Mouse (Mus musculus) midbrain, embryonic 10.5 days (tissue): ENCODE data around the gene Negr1. TPM values are rescaled to one million over a fixed set of nuclear protein-coding genes. Genes with fewer than 3 reads are reported as not detected.

Experiments used
- DNase-seq: peaks from one replicate; pipeline ENCODE4 v3.0.0-alpha.2; 2017; ENCODE audit warnings: low spot score
- H3K27ac ChIP-seq: fragments of 300-500 bp; sonication (generic); replicated peaks from 2 replicates; pipeline ENCODE4 v1.5.1; 2016; ENCODE audit warnings: mild to moderate bottlenecking
- H3K27me3 ChIP-seq: fragments of 300-500 bp; sonication (generic); 2 replicates; pipeline ENCODE4 v1.6.1; 2016; ENCODE audit warnings: low read depth, mild to moderate bottlenecking; ENCODE audit not compliant: poor library complexity, severe bottlenecking
- H3K36me3 ChIP-seq: fragments of 300-500 bp; sonication (generic); 2 replicates; pipeline ENCODE4 v1.6.1; 2016; ENCODE audit warnings: mild to moderate bottlenecking, moderate library complexity
- H3K4me1 ChIP-seq: fragments of 300-500 bp; sonication (generic); 2 replicates; pipeline ENCODE4 v1.6.1; 2016
- H3K4me3 ChIP-seq: fragments of 300-500 bp; sonication (generic); 2 replicates; pipeline ENCODE4 v1.5.1; 2016; ENCODE audit warnings: mild to moderate bottlenecking, moderate library complexity
- H3K9me3 ChIP-seq: fragments of 300-500 bp; sonication (generic); replicated peaks from 2 replicates; pipeline ENCODE4 v1.6.1; 2016; ENCODE audit warnings: mild to moderate bottlenecking
- WGBS: fragments of 180-500 bp; shearing (Covaris S2); methylation state at CpG from one replicate; pipeline ENCODE4 v1.1.7; 2016; 5-methylcytosine and 5-hydroxymethylcytosine counted together
- polyA plus RNA-seq: library from polyadenylated mRNA; unstranded; fragments of >200 nt; fragmentation: Nextera tagmentation; extraction: Ambion mirVana; gene quantifications from 2 replicates; pipeline ENCODE4 v1.2.1, GENCODE M21; 2016

The Negr1 gene
- polyA plus RNA-seq, 1 experiment from 2014 or later, result 2.0 TPM

DNA sequence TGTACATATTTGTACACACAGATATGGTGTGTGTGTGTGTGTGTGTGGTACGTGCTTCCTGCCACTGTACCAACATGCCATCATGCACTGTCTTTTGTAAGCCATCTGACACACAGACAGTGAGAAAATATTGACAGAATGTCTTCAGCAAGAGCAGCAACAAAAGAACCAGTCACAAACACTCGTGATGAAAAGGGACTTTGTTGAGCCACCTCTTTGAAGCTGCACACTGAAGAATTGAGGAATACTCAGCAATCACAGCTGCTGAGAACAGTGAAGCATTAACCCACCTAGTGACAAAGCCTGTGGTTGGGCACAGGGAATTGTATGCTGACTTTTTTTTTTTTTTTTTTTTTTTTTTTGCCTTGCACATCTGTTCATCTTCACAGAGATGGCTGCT lies 558.3 kb downstream of the Negr1 start:
- Histone ChIP-seq H3K4me1 (peaks cover 14% of the 10 kb centered on the region), H3K4me3 (no peak overlapping the region), H3K36me3 (no peaks in the 10 kb centered on the region), H3K27ac (no peak overlapping the region; the same call in 1 of the 2 replicates), H3K27me3 (no peaks in the 10 kb centered on the region), H3K9me3 (no peaks in the 10 kb centered on the region)
- no peak for DNase-seq
- WGBS, result 60% methylated on average over 2 of the region's 2 CpGs

- Histone ChIP-seq H3K9me3 (no peaks in the 10 kb centered on the region), H3K27ac (no peak overlapping the region), H3K27me3 (no peaks in the 10 kb centered on the region), H3K4me1 (no peaks in the 10 kb centered on the region), H3K4me3 (no peak overlapping the region), H3K36me3 (no peaks in the 10 kb centered on the region)
- WGBS, result 89% methylated on average over 14 of the region's 14 CpGs
- no peak for DNase-seq
Observed at GRCm38 (mm10) chr3:157146124-157146855, 584.7 kb downstream of the Negr1 start.

GRCm38 (mm10) chr3:157154902-157155301 lies 593.3 kb downstream of the Negr1 start:
- Histone ChIP-seq H3K27ac (no peak overlapping the region), H3K4me1 (no peaks in the 10 kb centered on the region), H3K36me3 (no peaks in the 10 kb centered on the region), H3K9me3 (no peaks in the 10 kb centered on the region), H3K27me3 (no peaks in the 10 kb centered on the region), H3K4me3 (no peak overlapping the region)
- WGBS, result 89% methylated on average over 3 of the region's 3 CpGs
- no peak for DNase-seq

- Histone ChIP-seq H3K27ac (no peak overlapping the region), H3K9me3 (no peaks in the 10 kb centered on the region), H3K4me1 (no peaks in the 10 kb centered on the region), H3K36me3 (no peaks in the 10 kb centered on the region), H3K27me3 (no peaks in the 10 kb centered on the region), H3K4me3 (no peak overlapping the region)
- no peak for DNase-seq
Observed at GRCm38 (mm10) chr3:157155513-157155912, 593.9 kb downstream of the Negr1 start.

DNA sequence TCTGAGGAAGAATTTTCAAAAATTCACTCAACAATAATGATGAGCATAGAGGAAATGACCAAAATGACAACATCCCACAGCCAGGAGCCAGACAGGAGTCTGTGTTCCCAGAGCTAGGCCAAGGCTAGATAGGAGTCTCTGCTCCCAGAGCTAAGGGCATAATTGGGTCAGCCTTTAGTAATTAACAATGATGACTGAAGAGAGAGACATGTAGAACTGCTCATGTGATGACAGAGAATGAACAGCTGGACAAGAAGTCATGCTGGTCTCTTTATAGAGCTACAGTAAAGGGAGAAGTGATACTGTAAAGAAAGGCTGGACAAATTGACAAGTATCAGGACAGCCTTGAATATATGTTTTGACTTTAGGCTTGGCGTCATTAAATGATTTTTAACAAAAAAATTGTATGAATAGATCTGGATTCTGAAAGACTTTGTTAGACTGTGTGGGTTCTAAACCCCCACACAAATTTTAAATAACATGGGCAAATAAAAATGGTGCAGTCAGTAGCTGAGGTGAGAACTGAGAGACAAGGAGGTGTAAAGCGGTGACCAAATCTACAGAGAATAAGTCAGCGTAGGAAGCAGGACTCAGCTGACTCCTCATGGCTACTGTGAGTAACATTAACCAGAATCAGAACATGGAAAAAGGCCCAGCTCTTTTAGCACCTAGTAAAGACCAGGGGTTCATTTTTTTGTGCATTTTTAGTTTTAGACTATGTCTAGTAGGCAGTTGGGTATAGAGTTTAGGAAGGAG lies 603.4 kb downstream of the Negr1 start:
- DNase-seq, result no peak
- H3K4me1 ChIP-seq, result no peaks in the 10 kb centered on the region
- no peaks in the 10 kb centered on the region for H3K36me3 ChIP-seq
- H3K4me3 ChIP-seq, result no peak overlapping the region
- H3K9me3 ChIP-seq, result no peaks in the 10 kb centered on the region
- H3K27ac ChIP-seq, result no peak overlapping the region
- no peaks in the 10 kb centered on the region for H3K27me3 ChIP-seq
- 92% methylated on average over 3 of the region's 3 CpGs for WGBS

DNA sequence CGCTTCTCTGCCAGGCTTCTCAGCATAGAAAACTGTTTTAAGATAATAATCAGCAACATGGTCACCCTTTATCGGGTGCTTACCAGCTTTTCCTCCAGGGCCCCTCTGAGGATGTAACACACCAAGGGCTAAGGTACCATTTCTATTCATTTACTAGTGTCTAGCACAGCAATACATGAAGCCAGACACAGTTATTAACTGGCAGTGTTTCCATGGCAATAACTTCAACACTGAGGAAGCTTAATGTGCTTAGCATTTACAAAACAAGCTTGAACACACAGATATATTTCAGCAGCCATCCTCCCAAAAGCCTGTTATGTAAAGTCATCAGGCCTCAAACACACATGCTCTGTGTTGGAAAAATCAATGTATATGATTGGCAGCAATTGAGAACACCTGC lies 620.4 kb downstream of the Negr1 start:
- WGBS, result 87% methylated on average over 2 of the region's 2 CpGs
- DNase-seq, result no peak
- Histone ChIP-seq H3K27ac (no peak overlapping the region), H3K27me3 (no peaks in the 10 kb centered on the region), H3K36me3 (no peaks in the 10 kb centered on the region), H3K4me1 (peaks cover 11% of the 10 kb centered on the region), H3K4me3 (no peak overlapping the region), H3K9me3 (no peaks in the 10 kb centered on the region)

GRCm38 (mm10) chr3:157188939-157189725 lies 627.5 kb downstream of the Negr1 start:
- Histone ChIP-seq H3K27me3 (no peaks in the 10 kb centered on the region), H3K4me1 (peaks cover 7% of the 10 kb centered on the region), H3K36me3 (no peaks in the 10 kb centered on the region), H3K9me3 (no peaks in the 10 kb centered on the region), H3K27ac (no peak overlapping the region), H3K4me3 (no peak overlapping the region)
- 43% methylated on average over 8 of the region's 8 CpGs for whole genome bisulfite sequencing
- no peak for DNase-seq

GRCm38 (mm10) chr3:157189834-157190233 lies 628.2 kb downstream of the Negr1 start:
- no peaks in the 10 kb centered on the region for H3K9me3 ChIP-seq
- no peak for DNase-seq
- peaks cover 7% of the 10 kb centered on the region for H3K4me1 ChIP-seq
- no peaks in the 10 kb centered on the region for H3K27me3 ChIP-seq
- WGBS, result 82% methylated on average over 4 of the region's 4 CpGs
- H3K4me3 ChIP-seq, result no peak overlapping the region
- no peaks in the 10 kb centered on the region for H3K36me3 ChIP-seq
- no peak overlapping the region for H3K27ac ChIP-seq

DNA sequence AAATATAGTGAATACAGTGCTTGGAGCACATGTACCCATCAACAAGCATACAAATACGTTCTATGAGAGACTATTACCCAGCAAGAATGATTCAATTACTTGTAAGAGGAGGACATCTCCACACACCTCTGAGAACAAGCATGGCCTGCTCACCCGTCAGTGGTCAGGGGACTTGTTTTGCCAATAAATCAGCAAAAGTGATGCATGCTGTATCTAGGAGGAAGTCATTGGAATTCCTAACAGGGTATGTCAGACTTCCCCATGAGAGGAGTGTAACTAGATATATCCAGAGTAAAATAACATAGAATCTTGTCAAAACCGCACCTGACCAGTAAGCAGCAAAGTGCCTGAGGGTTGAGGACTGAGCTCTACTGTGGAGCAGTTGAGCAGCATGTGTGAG lies 629.0 kb downstream of the Negr1 start:
- 85% methylated on average over 3 of the region's 3 CpGs for WGBS
- Histone ChIP-seq H3K36me3 (no peaks in the 10 kb centered on the region), H3K27me3 (no peaks in the 10 kb centered on the region), H3K9me3 (no peaks in the 10 kb centered on the region), H3K27ac (no peak overlapping the region), H3K4me1 (peaks cover 7% of the 10 kb centered on the region), H3K4me3 (no peak overlapping the region)
- DNase-seq, result no peak

- Histone ChIP-seq H3K4me1 (peaks cover 7% of the 10 kb centered on the region), H3K36me3 (no peaks in the 10 kb centered on the region), H3K9me3 (no peaks in the 10 kb centered on the region), H3K27ac (no peak overlapping the region), H3K4me3 (no peak overlapping the region), H3K27me3 (no peaks in the 10 kb centered on the region)
- 77% methylated on average over 3 of the region's 3 CpGs for WGBS
- no peak for DNase-seq
Observed at GRCm38 (mm10) chr3:157192021-157192420, 630.4 kb downstream of the Negr1 start.

DNA sequence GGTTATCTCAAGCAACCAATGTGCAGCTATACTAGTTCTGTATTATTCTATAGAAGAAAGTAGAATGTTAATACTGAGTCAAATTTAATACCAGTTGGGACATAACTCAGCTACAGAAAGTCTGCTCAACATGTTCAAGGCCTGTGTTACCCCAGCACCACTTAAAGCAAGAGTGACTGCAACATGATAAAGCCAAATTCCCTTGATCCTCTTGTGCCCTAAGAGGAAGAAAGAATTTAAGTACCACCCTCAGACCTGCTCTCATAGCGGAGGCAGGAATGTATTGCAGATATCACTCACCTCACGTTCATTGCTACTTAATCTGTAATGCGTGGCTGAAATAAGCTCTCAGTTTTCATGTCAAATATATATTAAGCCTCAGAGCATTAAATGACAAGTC lies 631.5 kb downstream of the Negr1 start:
- Histone ChIP-seq H3K4me1 (peaks cover 7% of the 10 kb centered on the region), H3K36me3 (no peaks in the 10 kb centered on the region), H3K9me3 (no peaks in the 10 kb centered on the region), H3K4me3 (no peak overlapping the region), H3K27ac (no peak overlapping the region), H3K27me3 (no peaks in the 10 kb centered on the region)
- no peak for DNase-seq
- WGBS, result 94% methylated on average over 3 of the region's 3 CpGs

DNA sequence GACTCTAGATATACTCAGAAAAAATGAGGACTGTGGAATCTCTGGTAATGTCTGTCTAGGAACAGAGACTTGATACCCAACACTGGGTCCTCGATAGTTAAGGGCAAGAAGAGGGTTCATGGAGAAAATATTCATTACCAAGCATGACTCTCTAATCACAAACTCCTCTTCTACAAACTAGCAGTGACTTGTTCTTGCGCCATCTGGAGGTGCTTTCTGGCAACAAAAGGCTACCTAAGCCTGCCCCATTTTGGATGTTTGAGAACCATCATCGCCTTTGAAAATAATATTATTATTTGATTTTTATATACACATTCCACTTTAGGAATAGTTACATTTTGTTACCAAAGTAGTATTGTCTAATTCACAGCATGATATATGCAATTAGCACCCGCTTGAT lies 637.1 kb downstream of the Negr1 start:
- Histone ChIP-seq H3K4me1 (no peaks in the 10 kb centered on the region), H3K27me3 (no peaks in the 10 kb centered on the region), H3K9me3 (no peaks in the 10 kb centered on the region), H3K36me3 (no peaks in the 10 kb centered on the region), H3K27ac (no peak overlapping the region), H3K4me3 (no peak overlapping the region)
- DNase-seq, result no peak
- WGBS, result 78% methylated on average over 4 of the region's 4 CpGs

- DNase-seq, result no peak
- Histone ChIP-seq H3K9me3 (no peaks in the 10 kb centered on the region), H3K36me3 (no peaks in the 10 kb centered on the region), H3K27ac (no peak overlapping the region), H3K27me3 (no peaks in the 10 kb centered on the region), H3K4me1 (0 out of 2 replicates have a peak, but pooled peaks cover under 1% of the 10 kb centered on the region), H3K4me3 (no peak overlapping the region)
- 95% methylated on average over 2 of the region's 2 CpGs for WGBS
Observed at GRCm38 (mm10) chr3:157201726-157202125, 640.1 kb downstream of the Negr1 start.
